Mouse (Mus musculus) brain, embryonic 14.5 days (tissue): ENCODE data around the gene Pde9a.

Source experiments
- CTCF ChIP-seq: fragments of 200-500 bp; IDR thresholded peaks from 2 replicates; pipeline ENCODE4 v1.5.1; 2012; ENCODE audit warnings: inconsistent platforms, mild to moderate bottlenecking, moderate library complexity, borderline replicate concordance; ENCODE audit not compliant: insufficient read depth, insufficient read length; ENCODE audit errors: extremely low read depth
- POLR2A ChIP-seq: fragments of 200-500 bp; IDR thresholded peaks from 2 replicates; pipeline ENCODE4 v1.6.1; 2012; ENCODE audit warnings: mild to moderate bottlenecking, inconsistent platforms, borderline replicate concordance; ENCODE audit not compliant: poor library complexity, insufficient read depth, insufficient read length, severe bottlenecking; ENCODE audit errors: extremely low read depth

GRCm38 (mm10) chr17:31451179-31451708 is 65.2 kb downstream of the Pde9a start:
- TF ChIP-seq POLR2A = no peak
- TF ChIP-seq CTCF = no peak
